16 mouse cellular contexts compared by ENCODE assay signal in the genomic region with DNA sequence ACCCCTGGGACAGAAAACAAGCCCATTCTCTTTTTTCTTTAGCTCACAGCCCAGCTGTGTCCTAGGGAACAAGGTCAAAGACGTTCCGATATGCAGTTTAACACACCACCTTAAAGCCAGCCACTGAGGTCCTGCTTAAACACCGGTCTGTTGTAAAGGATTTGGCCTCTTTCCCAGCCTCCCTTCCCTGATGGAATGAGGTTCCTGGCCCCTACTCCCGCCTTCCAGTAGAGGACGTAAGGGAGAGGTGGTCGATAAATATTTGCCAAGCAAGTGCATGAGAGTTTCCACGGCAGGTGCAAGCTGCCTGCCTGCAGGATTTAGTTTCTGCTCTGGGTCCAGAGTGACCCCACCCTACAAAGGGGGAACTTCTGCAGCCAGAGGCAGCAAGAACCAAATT. TPM values are rescaled to one million over a fixed set of nuclear protein-coding genes. Genes with fewer than 3 reads are reported as not detected.
A peak's percentile ranks its signal among the peaks of the same experiment; 100 is the strongest.
DNase-seq lines count a peak whose midpoint lies in the region; ATAC-seq and TF ChIP-seq lines count a peak whose summit lies in the region.
"Had no signal": no experiment of that assay in that cellular context is flagged by ENCODE, and none has a peak within 500 bp of the region (broad histone marks: within the 10 kb centered on the region; RNA-seq: fewer than 3 reads in every experiment).

No protein-coding gene starts in this region.

- no peak overlapping the region for H3K4me3 ChIP-seq in forebrain, embryonic 15.5 days
- no peak overlapping the region for H3K4me3 ChIP-seq in forebrain, embryonic 12.5 days (replicated peaks)
- no peak overlapping the region for H3K4me3 ChIP-seq in lung, embryonic 14.5 days (ENCODE audit: low read depth, low read length)
- no peak overlapping the region for H3K4me3 ChIP-seq in limb, embryonic 13.5 days
- no peak overlapping the region for H3K4me3 ChIP-seq in neural tube, embryonic 14.5 days (ENCODE audit: low read depth, low read length)
- no peak overlapping the region for H3K4me3 ChIP-seq in cerebellum, adult 2 months (replicated peaks; ENCODE audit: insufficient read depth, low read depth, low read length)
- H3K4me3 ChIP-seq: erythroblast, embryonic 14.5 days; heart, adult 2 months; liver, embryonic 12.5 days had no signal

- H3K9ac ChIP-seq in forebrain, embryonic 15.5 days (replicated peaks) = no peak overlapping the region
- no peak overlapping the region for H3K9ac ChIP-seq in forebrain, embryonic 12.5 days
- H3K9ac ChIP-seq in lung, embryonic 14.5 days = no peak overlapping the region
- H3K9ac ChIP-seq in limb, embryonic 13.5 days = no peak overlapping the region
- no peak overlapping the region for H3K9ac ChIP-seq in neural tube, embryonic 14.5 days (replicated peaks; ENCODE audit: low read depth, low read length)
- H3K9ac ChIP-seq: liver, embryonic 12.5 days had no signal

- H3K36me3 ChIP-seq in forebrain, embryonic 15.5 days = no peaks in the 10 kb centered on the region
- no peaks in the 10 kb centered on the region for H3K36me3 ChIP-seq in forebrain, embryonic 12.5 days (replicated peaks)
- H3K36me3 ChIP-seq in lung, embryonic 14.5 days (ENCODE audit: insufficient read depth) = no peaks in the 10 kb centered on the region
- H3K36me3 ChIP-seq in limb, embryonic 13.5 days = no peaks in the 10 kb centered on the region
- no peaks in the 10 kb centered on the region for H3K36me3 ChIP-seq in neural tube, embryonic 14.5 days (ENCODE audit: control insufficient read depth, insufficient read depth, low read length)
- H3K36me3 ChIP-seq: liver, embryonic 12.5 days had no signal

- peaks cover 14% of the 10 kb centered on the region for H3K27me3 ChIP-seq in forebrain, embryonic 15.5 days
- peaks cover 79% of the 10 kb centered on the region for H3K27me3 ChIP-seq in forebrain, embryonic 12.5 days
- peaks cover 28% of the 10 kb centered on the region for H3K27me3 ChIP-seq in lung, embryonic 14.5 days (ENCODE audit: insufficient read depth, low read length)
- H3K27me3 ChIP-seq in limb, embryonic 13.5 days = peaks cover 58% of the 10 kb centered on the region
- H3K27me3 ChIP-seq in neural tube, embryonic 14.5 days (ENCODE audit: control insufficient read depth, insufficient read depth, low read length) = no peaks in the 10 kb centered on the region
- peaks cover 9% of the 10 kb centered on the region for H3K27me3 ChIP-seq in cerebellum, adult 2 months (ENCODE audit: control insufficient read depth, insufficient read depth, low read length)

- H3K4me1 ChIP-seq in forebrain, embryonic 15.5 days = peaks cover 45% of the 10 kb centered on the region
- H3K4me1 ChIP-seq in forebrain, embryonic 12.5 days = peaks cover 44% of the 10 kb centered on the region
- peaks cover 11% of the 10 kb centered on the region for H3K4me1 ChIP-seq in lung, embryonic 14.5 days (ENCODE audit: insufficient read depth)
- H3K4me1 ChIP-seq in limb, embryonic 13.5 days = peaks cover 60% of the 10 kb centered on the region
- H3K4me1 ChIP-seq in neural tube, embryonic 14.5 days (ENCODE audit: control insufficient read depth, insufficient read depth, low read length) = peaks cover 18% of the 10 kb centered on the region; the same call in 1 of the 2 replicates
- peaks cover 6% of the 10 kb centered on the region; the same call in 1 of the 2 replicates for H3K4me1 ChIP-seq in cerebellum, adult 2 months (ENCODE audit: control insufficient read depth, insufficient read depth, low read length)

- DNase-seq in lung, embryonic 14.5 days = peak; percentile 69
- no peak for DNase-seq in lung, postnatal 10 days
- no peak for DNase-seq in frontal cortex, postnatal 10 days (ENCODE audit: low spot score in 2 of 2)
- no peak for DNase-seq in cerebellum, adult 2 months
- DNase-seq: adrenal gland, adult 2 months; cerebellum, postnatal 25 days; heart, adult 2 months; heart, postnatal 10 days; kidney, postnatal 4 days; right cerebral cortex, postnatal 4 days had no signal

- no peak for ATAC-seq in forebrain, embryonic 15.5 days (replicated peaks)
- ATAC-seq in forebrain, embryonic 12.5 days (ENCODE audit: low FRiP score) = no peak
- ATAC-seq in lung, embryonic 14.5 days (ENCODE audit: insufficient read depth) = no peak
- no peak for ATAC-seq in limb, embryonic 13.5 days (ENCODE audit: low FRiP score, low read depth)
- no peak for ATAC-seq in neural tube, embryonic 14.5 days (ENCODE audit: low read depth)
- ATAC-seq: liver, embryonic 12.5 days had no signal

- 0 out of 2 replicates have a peak overlapping the region, but pooled peaks have one; percentile 3 for H3K4me2 ChIP-seq in forebrain, embryonic 15.5 days (replicated peaks)
- no peak overlapping the region for H3K4me2 ChIP-seq in forebrain, embryonic 12.5 days
- no peak overlapping the region for H3K4me2 ChIP-seq in lung, embryonic 14.5 days
- peak overlapping the region; percentile 21 for H3K4me2 ChIP-seq in limb, embryonic 13.5 days (replicated peaks)
- peak overlapping the region; percentile 20; the same call in 1 of the 2 replicates for H3K4me2 ChIP-seq in neural tube, embryonic 14.5 days (ENCODE audit: low read depth, low read length)
- H3K4me2 ChIP-seq: liver, embryonic 12.5 days had no signal

- no peak for TF ChIP-seq POLR2A in cerebellum, adult 2 months (IDR thresholded peaks at IDR 0.05; ENCODE audit: borderline replicate concordance, insufficient read depth, low read length)

- no peak overlapping the region for H3K27ac ChIP-seq in forebrain, embryonic 15.5 days (replicated peaks)
- H3K27ac ChIP-seq in forebrain, embryonic 12.5 days = no peak overlapping the region
- H3K27ac ChIP-seq in lung, embryonic 14.5 days (ENCODE audit: low read depth) = peak overlapping the region; percentile 10; the same call in 1 of the 2 replicates
- H3K27ac ChIP-seq in limb, embryonic 13.5 days = peak overlapping the region; percentile 70; the same call in 1 of the 2 replicates
- H3K27ac ChIP-seq in neural tube, embryonic 14.5 days (ENCODE audit: low read depth, low read length) = no peak overlapping the region
- no peak overlapping the region for H3K27ac ChIP-seq in cerebellum, adult 2 months (ENCODE audit: insufficient read depth, low read length)
- H3K27ac ChIP-seq: heart, adult 2 months; liver, embryonic 12.5 days had no signal

- WGBS in forebrain, embryonic 15.5 days = 45% methylated on average over 7 of the region's 7 CpGs
- 70% methylated on average over 7 of the region's 7 CpGs for WGBS in forebrain, embryonic 12.5 days
- 30% methylated on average over 7 of the region's 7 CpGs for WGBS in lung, embryonic 14.5 days
- WGBS in limb, embryonic 13.5 days = 26% methylated on average over 7 of the region's 7 CpGs
- 39% methylated on average over 7 of the region's 7 CpGs for WGBS in neural tube, embryonic 14.5 days
- 64% methylated on average over 7 of the region's 7 CpGs for WGBS in cerebellum, adult 2 months

- no peaks in the 10 kb centered on the region for H3K9me3 ChIP-seq in forebrain, embryonic 15.5 days
- H3K9me3 ChIP-seq in forebrain, embryonic 12.5 days = no peaks in the 10 kb centered on the region
- no peaks in the 10 kb centered on the region for H3K9me3 ChIP-seq in lung, embryonic 14.5 days (ENCODE audit: low read depth, low read length)
- no peaks in the 10 kb centered on the region for H3K9me3 ChIP-seq in limb, embryonic 13.5 days
- H3K9me3 ChIP-seq in neural tube, embryonic 14.5 days (ENCODE audit: control insufficient read depth, low read length) = no peaks in the 10 kb centered on the region
- H3K9me3 ChIP-seq: liver, embryonic 12.5 days had no signal

- TF ChIP-seq CTCF in lung, embryonic 14.5 days (IDR thresholded peaks at IDR 0.05; ENCODE audit: low read depth) = peak; percentile 21; the same call in 1 of the 2 replicates
- TF ChIP-seq CTCF in cerebellum, adult 2 months (IDR thresholded peaks at IDR 0.05; ENCODE audit: borderline replicate concordance, insufficient read depth, low read depth, low read length) = no peak

RNA-seq across cellular contexts. Expression of gene Sdk2, which starts 4.9 kb away (rescaled TPM):
- 2.2 and 2.3 TPM in 2 replicates for polyA plus RNA-seq in forebrain, embryonic 15.5 days (2015; fragmentation: Nextera tagmentation; extraction: Ambion mirVana)
- polyA plus RNA-seq in forebrain, embryonic 12.5 days (2016; fragmentation: Nextera tagmentation; extraction: Ambion mirVana) = 2.2 and 3.0 TPM in 2 replicates
- polyA plus RNA-seq in lung, embryonic 14.5 days (2014; fragmentation: Nextera tagmentation; extraction: Ambion mirVana) = 3.5 and 4.4 TPM in 2 replicates
- polyA plus RNA-seq in limb, embryonic 13.5 days (2015; fragmentation: Nextera tagmentation; extraction: Ambion mirVana) = 4.3 and 5.8 TPM in 2 replicates
- 4.2 and 5.0 TPM in 2 replicates for polyA plus RNA-seq in neural tube, embryonic 14.5 days (2014; fragmentation: Nextera tagmentation; extraction: Ambion mirVana)
- polyA plus RNA-seq in cerebellum, adult 2 months (2012; rRNA removed) = 3.1 and 3.2 TPM in 2 replicates

Comparison
In these comparisons a context has a peak if more than half of its experiments do, and no peak if none do; other contexts are left out.
1. H3K4me2 ChIP-seq: peak in forebrain, embryonic 15.5 days (single experiment), limb, embryonic 13.5 days (single experiment) and neural tube, embryonic 14.5 days (single experiment); none in forebrain, embryonic 12.5 days (single experiment) and lung, embryonic 14.5 days (single experiment).
2. H3K27ac ChIP-seq: peak in lung, embryonic 14.5 days (single experiment) and limb, embryonic 13.5 days (single experiment); none in forebrain, embryonic 15.5 days (single experiment), forebrain, embryonic 12.5 days (single experiment), neural tube, embryonic 14.5 days (single experiment) and cerebellum, adult 2 months (single experiment).